Mouse (Mus musculus) stomach, embryonic 16.5 days (tissue): ENCODE measurements around the gene Alg9. TPM values are rescaled to one million over a fixed set of nuclear protein-coding genes. Genes with fewer than 3 reads are reported as not detected.

Experiments used
- ATAC-seq: fragments of 200-750 bp; cut with Nextera tagmentation; 2 replicates; pipeline ENCODE4 v1.8.0; 2017; ENCODE audit warnings: moderate number of reproducible peaks, moderate TSS enrichment; ENCODE audit not compliant: insufficient read depth, low FRiP score
- H3K27ac ChIP-seq: fragments of 300-500 bp; sonication (generic); 2 replicates; pipeline ENCODE4 v1.5.1; 2014; ENCODE audit warnings: low read length
- H3K27me3 ChIP-seq: fragments of 300-500 bp; sonication (generic); 2 replicates; pipeline ENCODE4 v1.6.1; 2014; ENCODE audit warnings: low read length, control low read depth, mixed read lengths; ENCODE audit not compliant: control insufficient read depth, insufficient read depth
- H3K36me3 ChIP-seq: fragments of 300-500 bp; sonication (generic); 2 replicates; pipeline ENCODE4 v1.6.1; 2014; ENCODE audit warnings: low read length; ENCODE audit not compliant: control insufficient read depth, insufficient read depth
- H3K4me1 ChIP-seq: fragments of 300-500 bp; sonication (generic); 2 replicates; pipeline ENCODE4 v1.6.1; 2014; ENCODE audit warnings: low read length, control low read depth, mixed read lengths; ENCODE audit not compliant: control insufficient read depth, insufficient read depth
- H3K4me2 ChIP-seq: fragments of 300-500 bp; sonication (generic); 2 replicates; pipeline ENCODE4 v1.6.1; 2014; ENCODE audit warnings: low read depth, low read length, mixed read lengths
- H3K4me3 ChIP-seq: fragments of 300-500 bp; sonication (generic); replicated peaks from 2 replicates; pipeline ENCODE4 v1.5.1; 2014; ENCODE audit warnings: mild to moderate bottlenecking, low read length
- H3K9ac ChIP-seq: fragments of 300-500 bp; sonication (generic); 2 replicates; pipeline ENCODE4 v1.6.1; 2014; ENCODE audit warnings: low read length
- H3K9me3 ChIP-seq: fragments of 300-500 bp; sonication (generic); replicated peaks from 2 replicates; pipeline ENCODE4 v1.6.1; 2016; ENCODE audit warnings: low read length, control low read depth; ENCODE audit not compliant: control insufficient read depth
- WGBS: fragments of 180-500 bp; shearing (Covaris S2); extraction: QIAGEN DNeasy Blood & Tissue Kit; methylation state at CpG from one replicate; pipeline ENCODE4 v1.1.7; 2014; 5-methylcytosine and 5-hydroxymethylcytosine counted together
- polyA plus RNA-seq: library from polyadenylated mRNA; unstranded; fragments of >200 nt; fragmentation: Nextera tagmentation; extraction: Ambion mirVana; gene quantifications from 2 replicates; pipeline ENCODE4 v1.2.1, GENCODE M21; 2015

Alg9 gene
- 36.7 and 40.5 TPM in 2 replicates for polyA plus RNA-seq

- Histone ChIP-seq H3K4me1 (peaks cover 12% of the 10 kb centered on the region), H3K9me3 (no peaks in the 10 kb centered on the region), H3K27me3 (no peaks in the 10 kb centered on the region), H3K9ac (peak within 1 kb of the TSS; percentile 98), H3K27ac (peak within 1 kb of the TSS; percentile 93), H3K4me3 (peak within 1 kb of the TSS; percentile 95), H3K4me2 (peak within 1 kb of the TSS; percentile 65), H3K36me3 (0 out of 2 replicates have a peak, but pooled peaks cover 3% of the 10 kb centered on the region)
- WGBS = under 1% methylated on average over 49 of the region's 51 CpGs
- ATAC-seq = peak; percentile 74; the same call in 1 of the 2 replicates
Measured at GRCm38 (mm10) chr9:50774991-50775612, at the start of gene Alg9, which contains the start of gene 1110032A03Rik. TSS of gene Alg9 (plus strand) at chr9:50775019. TSS of gene 1110032A03Rik (minus strand) at chr9:50775520.

GRCm38 (mm10) chr9:50725921-50726590 is 48.8 kb upstream of the Alg9 start:
- Histone ChIP-seq H3K9ac (no peak overlapping the region), H3K4me2 (no peak overlapping the region), H3K4me1 (peaks cover 26% of the 10 kb centered on the region), H3K27me3 (no peaks in the 10 kb centered on the region), H3K36me3 (no peaks in the 10 kb centered on the region), H3K27ac (no peak overlapping the region), H3K4me3 (no peak overlapping the region), H3K9me3 (no peaks in the 10 kb centered on the region)
- 62% methylated on average over 8 of the region's 8 CpGs for WGBS
- ATAC-seq = no peak

- Histone ChIP-seq H3K36me3 (no peaks in the 10 kb centered on the region), H3K9ac (peak overlapping the region; percentile 77), H3K4me3 (peak overlapping the region; percentile 67), H3K4me1 (peaks cover 22% of the 10 kb centered on the region), H3K27ac (no peak overlapping the region), H3K9me3 (no peaks in the 10 kb centered on the region), H3K4me2 (peak overlapping the region; percentile 91), H3K27me3 (no peaks in the 10 kb centered on the region)
- WGBS = 6% methylated on average over 30 of the region's 30 CpGs
- no peak for ATAC-seq
Measured at GRCm38 (mm10) chr9:50727171-50727924, 47.5 kb upstream of the Alg9 start.

- Histone ChIP-seq H3K9ac (peak overlapping the region; percentile 77), H3K27ac (no peak overlapping the region), H3K36me3 (no peaks in the 10 kb centered on the region), H3K27me3 (no peaks in the 10 kb centered on the region), H3K4me3 (peak overlapping the region; percentile 67), H3K4me2 (peak overlapping the region; percentile 91), H3K4me1 (peaks cover 15% of the 10 kb centered on the region), H3K9me3 (no peaks in the 10 kb centered on the region)
- under 1% methylated on average over 45 of the region's 45 CpGs for WGBS
- peak; percentile 93 for ATAC-seq
Measured at GRCm38 (mm10) chr9:50727925-50728651, 46.7 kb upstream of the Alg9 start.

GRCm38 (mm10) chr9:50729600-50729999 is 45.2 kb upstream of the Alg9 start:
- no peaks in the 10 kb centered on the region for H3K27me3 ChIP-seq
- no peak overlapping the region for H3K4me2 ChIP-seq
- H3K4me3 ChIP-seq = no peak overlapping the region
- WGBS = 39% methylated on average over 4 of the region's 4 CpGs
- no peak overlapping the region for H3K9ac ChIP-seq
- H3K27ac ChIP-seq = no peak overlapping the region
- no peak for ATAC-seq
- no peaks in the 10 kb centered on the region for H3K36me3 ChIP-seq
- no peaks in the 10 kb centered on the region for H3K9me3 ChIP-seq
- H3K4me1 ChIP-seq = peaks cover 10% of the 10 kb centered on the region; the same call in 1 of the 2 replicates

- Histone ChIP-seq H3K27me3 (no peaks in the 10 kb centered on the region), H3K4me3 (no peak overlapping the region), H3K4me2 (no peak overlapping the region), H3K36me3 (no peaks in the 10 kb centered on the region), H3K9ac (no peak overlapping the region), H3K27ac (no peak overlapping the region), H3K9me3 (no peaks in the 10 kb centered on the region), H3K4me1 (peaks cover under 1% of the 10 kb centered on the region; the same call in 1 of the 2 replicates)
- no peak for ATAC-seq
- 25% methylated on average over 4 of the region's 4 CpGs for WGBS
Measured at GRCm38 (mm10) chr9:50732560-50732959, 42.3 kb upstream of the Alg9 start.

- ATAC-seq = no peak
- Histone ChIP-seq H3K4me1 (peaks cover 6% of the 10 kb centered on the region), H3K4me2 (no peak overlapping the region), H3K27me3 (no peaks in the 10 kb centered on the region), H3K36me3 (no peaks in the 10 kb centered on the region), H3K4me3 (no peak overlapping the region), H3K27ac (no peak overlapping the region), H3K9me3 (no peaks in the 10 kb centered on the region), H3K9ac (no peak overlapping the region)
- WGBS = 2% methylated on average over 9 of the region's 9 CpGs
Measured at GRCm38 (mm10) chr9:50734989-50735388, 39.8 kb upstream of the Alg9 start.

GRCm38 (mm10) chr9:50738914-50739870 is 35.6 kb upstream of the Alg9 start, which contains the start of gene Dixdc1:
TSS of gene Dixdc1 (minus strand) at chr9:50739517.
- WGBS = 10% methylated on average over 36 of the region's 36 CpGs
- Histone ChIP-seq H3K4me1 (peaks cover 6% of the 10 kb centered on the region), H3K9me3 (no peaks in the 10 kb centered on the region), H3K36me3 (no peaks in the 10 kb centered on the region), H3K27me3 (no peaks in the 10 kb centered on the region), H3K4me3 (peak within 1 kb of the TSS; percentile 43), H3K9ac (no peak within 1 kb of the TSS), H3K4me2 (peak within 1 kb of the TSS; percentile 62), H3K27ac (no peak within 1 kb of the TSS)
- ATAC-seq = peak; percentile 99
